Mouse (Mus musculus) lung, postnatal 0 days (tissue): ENCODE data around the gene Scarf1.

Source experiments
- CTCF ChIP-seq: IDR thresholded peaks from 2 replicates; pipeline ENCODE4 v1.5.1; 2016; ENCODE audit warnings: antibody characterized with exemption, mild to moderate bottlenecking
- EP300 ChIP-seq: IDR thresholded peaks from 2 replicates; pipeline ENCODE4 v1.6.1; 2016; ENCODE audit warnings: antibody characterized with exemption, mild to moderate bottlenecking, control low read depth

DNA sequence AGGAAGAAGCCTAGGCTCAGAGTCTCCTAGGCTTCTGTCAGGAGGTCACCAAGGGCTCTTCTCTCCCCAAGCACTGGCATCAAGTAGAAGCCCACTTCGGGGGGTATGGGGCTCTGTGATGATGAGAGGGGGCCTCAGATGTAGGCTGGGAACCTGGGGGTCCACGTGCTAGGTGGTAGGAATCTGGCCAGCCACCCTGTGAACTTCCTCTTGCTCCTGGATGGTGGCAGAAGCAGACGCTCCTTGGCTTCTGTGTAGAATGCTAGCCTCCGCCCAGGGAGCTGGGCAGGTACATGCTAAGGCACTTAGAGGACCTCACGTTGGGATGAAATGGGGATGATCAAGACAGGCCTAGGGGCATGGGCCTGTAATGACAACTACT, 48.1 kb downstream of the Scarf1 start:
- TF ChIP-seq CTCF: no peak
- no peak for TF ChIP-seq EP300
